In genomic region chr4:48754466-48755171, GRCm38 (mm10) we compare ENCODE assay signal across 8 mouse cellular contexts.
DNase-seq lines count a peak whose midpoint lies in the region; ATAC-seq lines count a peak whose summit lies in the region.

No protein-coding gene starts in this region.

- no peaks in the 10 kb centered on the region; the same call in 1 of the 2 replicates for H3K4me1 ChIP-seq in midbrain, embryonic 16.5 days (ENCODE audit: control insufficient read depth, insufficient read depth, low read length)
- no peaks in the 10 kb centered on the region for H3K4me1 ChIP-seq in midbrain, embryonic 11.5 days (ENCODE audit: control insufficient read depth, insufficient read depth, low read length)
- H3K4me1 ChIP-seq in heart, embryonic 12.5 days (replicated peaks), result peaks cover 10% of the 10 kb centered on the region

- peak overlapping the region; percentile 8; the same call in 1 of the 2 replicates for H3K27ac ChIP-seq in midbrain, embryonic 16.5 days (ENCODE audit: low read length)
- no peak overlapping the region for H3K27ac ChIP-seq in midbrain, embryonic 11.5 days (ENCODE audit: low read depth, low read length)
- H3K27ac ChIP-seq in heart, embryonic 12.5 days (ENCODE audit: poor library complexity, severe bottlenecking), result peak overlapping the region; percentile 51; the same call in 1 of the 2 replicates

- H3K4me3 ChIP-seq in midbrain, embryonic 16.5 days (ENCODE audit: low read depth, low read length), result no peak overlapping the region
- no peak overlapping the region for H3K4me3 ChIP-seq in midbrain, embryonic 11.5 days (ENCODE audit: low read depth, low read length)
- no peak overlapping the region for H3K4me3 ChIP-seq in heart, embryonic 12.5 days

- peak; percentile 6 for DNase-seq in adrenal gland, adult 2 months
- DNase-seq in adrenal gland, adult 8-10 months, result no peak
- no peak for DNase-seq in midbrain, embryonic 11.5 days (ENCODE audit: low spot score, missing footprints)
- peak; percentile 71 to 81 for DNase-seq in left cerebral cortex, adult 9 months (ENCODE audit: low spot score in 2 of 2)
- DNase-seq in right cerebral cortex, postnatal 4 days, result peak; percentile 41
- DNase-seq in adipocyte (ENCODE audit: low spot score), result no peak

- no peaks in the 10 kb centered on the region for H3K27me3 ChIP-seq in midbrain, embryonic 16.5 days (ENCODE audit: control insufficient read depth, insufficient read depth, low read depth, low read length)
- no peaks in the 10 kb centered on the region for H3K27me3 ChIP-seq in midbrain, embryonic 11.5 days (ENCODE audit: control insufficient read depth, insufficient read depth, low read length)
- H3K27me3 ChIP-seq in heart, embryonic 12.5 days (replicated peaks), result no peaks in the 10 kb centered on the region

- no peak overlapping the region for H3K9ac ChIP-seq in midbrain, embryonic 16.5 days (ENCODE audit: low read depth, low read length)
- no peak overlapping the region for H3K9ac ChIP-seq in midbrain, embryonic 11.5 days (ENCODE audit: low read length)
- H3K9ac ChIP-seq in heart, embryonic 12.5 days, result no peak overlapping the region

- H3K36me3 ChIP-seq in midbrain, embryonic 16.5 days (ENCODE audit: control insufficient read depth, insufficient read depth, low read length), result no peaks in the 10 kb centered on the region
- H3K36me3 ChIP-seq in midbrain, embryonic 11.5 days (ENCODE audit: control insufficient read depth, insufficient read depth, low read length), result no peaks in the 10 kb centered on the region
- no peaks in the 10 kb centered on the region for H3K36me3 ChIP-seq in heart, embryonic 12.5 days

- H3K4me2 ChIP-seq in midbrain, embryonic 16.5 days (ENCODE audit: low read length), result no peak overlapping the region
- H3K4me2 ChIP-seq in midbrain, embryonic 11.5 days, result no peak overlapping the region
- peak overlapping the region; percentile 45 for H3K4me2 ChIP-seq in heart, embryonic 12.5 days

- WGBS in midbrain, embryonic 16.5 days, result 67% methylated on average over 13 of the region's 13 CpGs
- WGBS in midbrain, embryonic 11.5 days, result 84% methylated on average over 13 of the region's 13 CpGs
- 21% methylated on average over 13 of the region's 13 CpGs for WGBS in heart, embryonic 12.5 days

- no peak for ATAC-seq in midbrain, embryonic 16.5 days
- no peak for ATAC-seq in midbrain, embryonic 11.5 days (ENCODE audit: low FRiP score)
- ATAC-seq in heart, embryonic 12.5 days (ENCODE audit: insufficient number of reproducible peaks, low FRiP score), result peak; percentile 75

- H3K9me3 ChIP-seq in midbrain, embryonic 16.5 days (replicated peaks; ENCODE audit: control insufficient read depth, low read length, poor library complexity, severe bottlenecking), result no peaks in the 10 kb centered on the region
- no peaks in the 10 kb centered on the region for H3K9me3 ChIP-seq in midbrain, embryonic 11.5 days (ENCODE audit: control insufficient read depth, low read length)
- H3K9me3 ChIP-seq in heart, embryonic 12.5 days (replicated peaks), result no peaks in the 10 kb centered on the region

Comparison
In these comparisons a context has a peak if more than half of its experiments do, and no peak if none do; other contexts are left out.
1. DNase-seq: peak in adrenal gland, adult 2 months (single experiment), left cerebral cortex, adult 9 months (2 of 2) and right cerebral cortex, postnatal 4 days (single experiment); none in adrenal gland, adult 8-10 months (single experiment), midbrain, embryonic 11.5 days (single experiment) and adipocyte (single experiment).